Mouse (Mus musculus) forebrain, embryonic 15.5 days (tissue): ENCODE data around the gene Col24a1. TPM values are rescaled to one million over a fixed set of nuclear protein-coding genes. Genes with fewer than 3 reads are reported as not detected.

Source experiments
- ATAC-seq: fragments of 200-750 bp; cut with Nextera tagmentation; replicated peaks from 2 replicates; pipeline ENCODE4 v1.8.0; 2017; ENCODE audit warnings: mild to moderate bottlenecking, moderate TSS enrichment, moderate library complexity
- H3K27ac ChIP-seq: fragments of 300-500 bp; sonication (generic); replicated peaks from 2 replicates; pipeline ENCODE4 v1.5.1; 2015; ENCODE audit warnings: mild to moderate bottlenecking, inconsistent platforms
- H3K27me3 ChIP-seq: fragments of 300-500 bp; sonication (generic); 2 replicates; pipeline ENCODE4 v1.6.1; 2015; ENCODE audit warnings: inconsistent platforms
- H3K36me3 ChIP-seq: fragments of 300-500 bp; sonication (generic); 2 replicates; pipeline ENCODE4 v1.6.1; 2015; ENCODE audit warnings: mild to moderate bottlenecking, inconsistent platforms
- H3K4me1 ChIP-seq: fragments of 300-500 bp; sonication (generic); 2 replicates; pipeline ENCODE4 v1.6.1; 2015; ENCODE audit warnings: inconsistent platforms
- H3K4me2 ChIP-seq: fragments of 300-500 bp; sonication (generic); replicated peaks from 2 replicates; pipeline ENCODE4 v1.6.1; 2015; ENCODE audit warnings: mild to moderate bottlenecking, inconsistent platforms
- H3K4me3 ChIP-seq: fragments of 300-500 bp; sonication (generic); 2 replicates; pipeline ENCODE4 v1.5.1; 2015; ENCODE audit warnings: mild to moderate bottlenecking, inconsistent platforms
- H3K9ac ChIP-seq: fragments of 300-500 bp; sonication (generic); replicated peaks from 2 replicates; pipeline ENCODE4 v1.6.1; 2015; ENCODE audit warnings: mild to moderate bottlenecking, inconsistent platforms
- H3K9me3 ChIP-seq: fragments of 300-500 bp; sonication (generic); 2 replicates; pipeline ENCODE4 v1.6.1; 2016; ENCODE audit warnings: inconsistent platforms
- WGBS: fragments of 180-500 bp; shearing (Covaris S2); methylation state at CpG from one replicate; pipeline ENCODE4 v1.1.7; 2015; ENCODE audit warnings: mixed read lengths; 5-methylcytosine and 5-hydroxymethylcytosine counted together
- polyA plus RNA-seq: library from polyadenylated mRNA; unstranded; fragments of >200 nt; fragmentation: Nextera tagmentation; extraction: Ambion mirVana; gene quantifications from 2 replicates; pipeline ENCODE4 v1.2.1, GENCODE M21; 2015

The Col24a1 gene
- polyA plus RNA-seq, 1 experiment from 2014 or later: 0.31 TPM

- H3K4me2 ChIP-seq: no peak overlapping the region
- no peak overlapping the region for H3K27ac ChIP-seq
- H3K9me3 ChIP-seq: no peaks in the 10 kb centered on the region
- ATAC-seq: no peak
- no peaks in the 10 kb centered on the region for H3K4me1 ChIP-seq
- H3K36me3 ChIP-seq: no peaks in the 10 kb centered on the region
- H3K4me3 ChIP-seq: no peak overlapping the region
- no peaks in the 10 kb centered on the region for H3K27me3 ChIP-seq
- H3K9ac ChIP-seq: no peak overlapping the region
- WGBS: 89% methylated on average over 4 of the region's 4 CpGs
These were observed 75.0 kb downstream of the Col24a1 start for GRCm38 (mm10) chr3:145367176-145367717.

DNA sequence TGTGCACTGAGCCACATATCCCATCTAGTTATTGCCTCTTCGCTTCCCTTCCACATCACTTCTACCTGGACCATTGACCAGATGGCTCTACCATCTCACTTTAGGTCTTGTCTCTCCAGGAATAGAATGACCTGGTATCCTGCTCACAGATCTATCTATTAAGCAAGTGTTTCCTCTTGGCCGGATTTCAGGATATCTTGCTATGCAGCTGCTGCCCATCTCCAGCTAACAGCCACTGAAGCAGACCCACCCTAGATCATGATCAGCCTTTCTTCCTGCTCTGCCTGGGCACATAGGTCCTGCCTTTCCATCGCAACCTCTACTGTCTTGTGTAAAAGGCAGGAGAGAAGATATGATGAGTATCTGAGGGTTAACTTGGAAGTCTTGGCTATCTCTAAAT lies 84.0 kb downstream of the Col24a1 start:
- H3K4me3 ChIP-seq: no peak overlapping the region
- WGBS: 95% methylated on average over 3 of the region's 3 CpGs
- no peak for ATAC-seq
- no peak overlapping the region for H3K9ac ChIP-seq
- H3K9me3 ChIP-seq: no peaks in the 10 kb centered on the region
- H3K36me3 ChIP-seq: no peaks in the 10 kb centered on the region
- no peak overlapping the region for H3K27ac ChIP-seq
- no peak overlapping the region for H3K4me2 ChIP-seq
- H3K27me3 ChIP-seq: no peaks in the 10 kb centered on the region
- H3K4me1 ChIP-seq: no peaks in the 10 kb centered on the region

- H3K4me3 ChIP-seq: no peak overlapping the region
- no peak overlapping the region for H3K9ac ChIP-seq
- no peaks in the 10 kb centered on the region for H3K36me3 ChIP-seq
- H3K27ac ChIP-seq: no peak overlapping the region
- no peaks in the 10 kb centered on the region for H3K4me1 ChIP-seq
- H3K9me3 ChIP-seq: no peaks in the 10 kb centered on the region
- no peak for ATAC-seq
- no peak overlapping the region for H3K4me2 ChIP-seq
- WGBS: 75% methylated on average over 13 of the region's 13 CpGs
- no peaks in the 10 kb centered on the region for H3K27me3 ChIP-seq
These were observed 90.8 kb downstream of the Col24a1 start for GRCm38 (mm10) chr3:145383095-145383494.

DNA sequence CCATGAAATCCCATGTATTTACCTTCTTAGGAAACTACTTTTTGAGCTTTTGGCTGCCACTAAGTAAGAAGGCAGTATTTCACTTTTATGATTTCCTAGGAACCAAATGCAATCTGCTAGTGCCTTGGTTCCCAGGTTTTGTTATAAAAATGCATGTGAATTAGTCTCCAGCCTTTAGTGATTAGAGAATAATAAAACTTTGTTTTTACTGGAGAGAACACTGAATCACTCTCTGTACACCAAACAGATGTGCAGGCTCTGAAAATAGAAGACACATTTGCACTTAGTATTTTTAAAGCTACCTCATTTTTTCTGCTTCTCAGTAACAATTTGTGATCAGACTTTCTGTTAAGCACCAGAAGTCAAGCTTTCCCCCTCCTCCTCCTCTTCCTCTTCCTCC lies 94.2 kb downstream of the Col24a1 start:
- Histone ChIP-seq H3K4me1 (no peaks in the 10 kb centered on the region), H3K4me2 (no peak overlapping the region), H3K27ac (no peak overlapping the region), H3K36me3 (no peaks in the 10 kb centered on the region), H3K27me3 (no peaks in the 10 kb centered on the region), H3K4me3 (no peak overlapping the region), H3K9ac (no peak overlapping the region), H3K9me3 (no peaks in the 10 kb centered on the region)
- ATAC-seq: no peak

- Histone ChIP-seq H3K9me3 (no peaks in the 10 kb centered on the region), H3K4me2 (no peak overlapping the region), H3K4me1 (no peaks in the 10 kb centered on the region), H3K4me3 (no peak overlapping the region), H3K9ac (no peak overlapping the region), H3K27me3 (no peaks in the 10 kb centered on the region), H3K27ac (no peak overlapping the region), H3K36me3 (no peaks in the 10 kb centered on the region)
- ATAC-seq: no peak
- 78% methylated on average over 4 of the region's 4 CpGs for WGBS
These were observed 98.4 kb downstream of the Col24a1 start for GRCm38 (mm10) chr3:145390681-145391080.

GRCm38 (mm10) chr3:145391986-145392659 lies 99.9 kb downstream of the Col24a1 start:
- Histone ChIP-seq H3K27ac (no peak overlapping the region), H3K4me1 (no peaks in the 10 kb centered on the region), H3K4me2 (no peak overlapping the region), H3K9ac (no peak overlapping the region), H3K36me3 (no peaks in the 10 kb centered on the region), H3K4me3 (no peak overlapping the region), H3K27me3 (no peaks in the 10 kb centered on the region), H3K9me3 (no peaks in the 10 kb centered on the region)
- WGBS: 83% methylated on average over 19 of the region's 19 CpGs
- no peak for ATAC-seq

DNA sequence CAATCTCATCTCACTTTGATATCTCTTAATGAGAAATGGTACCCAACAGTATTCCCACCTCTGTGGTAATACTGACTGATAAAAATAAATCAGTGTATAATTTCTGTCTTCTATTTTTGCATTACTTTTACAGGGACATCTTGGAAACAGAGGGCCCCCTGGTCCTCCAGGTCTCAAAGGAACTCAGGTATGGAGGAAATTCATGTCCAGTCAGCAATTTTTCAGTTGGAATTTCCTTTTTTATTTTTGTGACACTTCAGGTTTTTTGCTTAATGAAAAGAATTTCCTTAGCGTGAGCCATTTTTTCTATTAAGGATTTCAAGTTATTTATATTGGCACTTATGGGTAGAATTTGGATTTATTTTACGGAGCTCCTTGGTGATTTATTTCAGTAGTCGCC lies 106.9 kb downstream of the Col24a1 start:
- 96% methylated on average over 3 of the region's 3 CpGs for WGBS
- Histone ChIP-seq H3K27ac (no peak overlapping the region), H3K27me3 (no peaks in the 10 kb centered on the region), H3K4me2 (no peak overlapping the region), H3K9ac (no peak overlapping the region), H3K9me3 (no peaks in the 10 kb centered on the region), H3K4me1 (no peaks in the 10 kb centered on the region), H3K36me3 (no peaks in the 10 kb centered on the region), H3K4me3 (no peak overlapping the region)
- no peak for ATAC-seq

DNA sequence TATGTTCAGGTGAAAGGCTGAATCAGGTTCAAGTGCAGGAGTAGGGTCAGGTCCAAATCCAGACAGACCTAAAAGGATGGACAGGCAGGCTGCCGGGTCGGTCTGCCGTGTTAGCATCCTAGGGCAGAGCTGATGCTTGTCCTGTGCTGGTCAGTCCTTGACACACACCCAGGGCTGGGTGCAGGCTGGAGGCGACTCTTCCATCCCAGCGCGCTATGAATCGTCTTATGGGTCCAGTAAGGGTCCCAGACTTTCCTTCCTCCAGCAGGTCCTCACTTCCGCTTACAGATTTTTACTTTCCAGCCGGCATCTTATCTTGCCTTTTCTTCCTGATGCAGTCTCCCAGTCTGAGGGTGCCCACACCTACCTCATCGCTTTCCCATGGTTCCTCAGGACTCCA lies 110.0 kb downstream of the Col24a1 start:
- no peak overlapping the region for H3K27ac ChIP-seq
- H3K4me2 ChIP-seq: no peak overlapping the region
- H3K4me3 ChIP-seq: no peak overlapping the region
- no peaks in the 10 kb centered on the region for H3K9me3 ChIP-seq
- ATAC-seq: no peak
- no peaks in the 10 kb centered on the region for H3K4me1 ChIP-seq
- no peak overlapping the region for H3K9ac ChIP-seq
- 85% methylated on average over 10 of the region's 10 CpGs for WGBS
- H3K27me3 ChIP-seq: no peaks in the 10 kb centered on the region
- H3K36me3 ChIP-seq: no peaks in the 10 kb centered on the region

- Histone ChIP-seq H3K27me3 (no peaks in the 10 kb centered on the region), H3K27ac (no peak overlapping the region), H3K4me2 (no peak overlapping the region), H3K4me1 (no peaks in the 10 kb centered on the region), H3K36me3 (no peaks in the 10 kb centered on the region), H3K4me3 (no peak overlapping the region), H3K9ac (no peak overlapping the region), H3K9me3 (no peaks in the 10 kb centered on the region)
- 80% methylated on average over 6 of the region's 6 CpGs for WGBS
- no peak for ATAC-seq
These were observed 110.7 kb downstream of the Col24a1 start for GRCm38 (mm10) chr3:145402994-145403393.

GRCm38 (mm10) chr3:145408045-145408444 lies 115.8 kb downstream of the Col24a1 start:
- 71% methylated on average over 3 of the region's 3 CpGs for WGBS
- Histone ChIP-seq H3K27me3 (no peaks in the 10 kb centered on the region), H3K4me1 (no peaks in the 10 kb centered on the region), H3K27ac (no peak overlapping the region), H3K4me2 (no peak overlapping the region), H3K9me3 (no peaks in the 10 kb centered on the region), H3K36me3 (no peaks in the 10 kb centered on the region), H3K4me3 (no peak overlapping the region), H3K9ac (no peak overlapping the region)
- ATAC-seq: no peak

DNA sequence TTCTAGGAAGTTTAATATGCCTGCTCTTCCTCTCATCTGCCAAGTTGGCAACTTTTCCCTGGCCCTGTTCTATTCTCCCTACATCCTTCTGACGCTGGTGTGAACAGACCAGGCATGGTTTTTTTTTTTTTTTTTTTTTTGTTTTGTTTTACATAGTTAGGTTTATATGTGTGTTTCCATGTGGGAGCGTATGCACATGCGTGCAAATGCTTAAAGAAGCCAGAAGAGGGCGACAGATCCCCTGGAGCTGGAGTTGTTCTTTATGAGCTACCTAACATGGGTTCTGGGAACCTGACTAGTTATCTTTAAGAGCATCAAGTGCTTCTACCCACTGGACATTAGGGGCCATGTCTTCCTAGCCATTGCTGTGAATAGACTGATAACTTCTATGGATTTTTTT lies 119.9 kb downstream of the Col24a1 start:
- H3K4me1 ChIP-seq: no peaks in the 10 kb centered on the region

DNA sequence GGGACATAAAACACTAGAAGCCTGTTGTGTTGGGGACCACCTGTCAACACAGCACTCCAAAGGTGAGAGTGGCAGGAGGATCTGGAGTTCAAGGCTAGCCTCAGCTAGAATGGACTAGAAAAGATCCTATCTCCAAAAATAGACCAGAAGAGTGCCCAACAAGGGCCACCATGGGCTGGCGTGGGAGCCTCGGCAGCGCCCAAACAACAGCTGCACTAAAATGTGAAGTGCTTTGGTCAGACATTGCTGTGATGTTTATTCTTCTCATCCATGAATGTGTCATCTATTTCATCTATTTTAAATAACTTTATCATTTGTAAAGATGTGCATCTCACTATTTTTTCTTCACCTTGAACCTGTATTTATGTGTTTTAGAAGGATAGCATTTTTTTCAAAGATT lies 122.1 kb downstream of the Col24a1 start:
- WGBS: 93% methylated on average over 3 of the region's 3 CpGs
- H3K4me1 ChIP-seq: no peaks in the 10 kb centered on the region

More for the DNA sequence above, 119.9 kb downstream of the Col24a1 start:
- no peak overlapping the region for H3K27ac ChIP-seq
- no peaks in the 10 kb centered on the region for H3K27me3 ChIP-seq
- no peaks in the 10 kb centered on the region for H3K9me3 ChIP-seq
- no peak overlapping the region for H3K4me3 ChIP-seq
- WGBS: 30% methylated on average over 4 of the region's 4 CpGs
- no peak for ATAC-seq
- H3K9ac ChIP-seq: no peak overlapping the region
- H3K4me2 ChIP-seq: no peak overlapping the region
- H3K36me3 ChIP-seq: no peaks in the 10 kb centered on the region

DNA sequence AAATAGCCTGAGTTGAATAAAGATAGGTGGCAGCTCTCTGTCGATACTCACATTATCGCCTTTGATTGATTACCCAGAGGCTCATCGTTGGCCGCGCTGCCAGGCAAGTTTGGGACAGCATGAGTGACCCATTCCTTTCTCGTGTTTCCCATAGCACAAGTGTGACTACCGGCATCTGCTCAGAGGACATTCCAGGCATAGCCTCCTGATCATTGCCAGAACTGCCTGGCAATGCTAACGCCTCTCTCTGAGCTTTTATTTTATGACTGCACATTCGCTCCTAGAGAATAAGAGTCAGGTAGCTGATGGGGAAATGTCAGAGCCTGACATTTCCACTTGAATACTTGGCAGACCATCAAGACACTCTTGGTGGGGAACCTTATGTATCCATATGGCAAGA lies 125.5 kb downstream of the Col24a1 start:
- no peak overlapping the region for H3K4me3 ChIP-seq
- no peaks in the 10 kb centered on the region for H3K36me3 ChIP-seq
- no peak for ATAC-seq
- H3K27ac ChIP-seq: no peak overlapping the region
- no peaks in the 10 kb centered on the region for H3K27me3 ChIP-seq
- no peak overlapping the region for H3K4me2 ChIP-seq
- no peaks in the 10 kb centered on the region for H3K9me3 ChIP-seq
- no peaks in the 10 kb centered on the region for H3K4me1 ChIP-seq
- 84% methylated on average over 9 of the region's 9 CpGs for WGBS
- H3K9ac ChIP-seq: no peak overlapping the region

More for the DNA sequence above, 122.1 kb downstream of the Col24a1 start:
- Histone ChIP-seq H3K9ac (no peak overlapping the region), H3K27me3 (no peaks in the 10 kb centered on the region), H3K27ac (no peak overlapping the region), H3K4me3 (no peak overlapping the region), H3K4me2 (no peak overlapping the region), H3K36me3 (no peaks in the 10 kb centered on the region), H3K9me3 (no peaks in the 10 kb centered on the region)
- ATAC-seq: no peak
